Mouse (Mus musculus) right cerebral cortex, postnatal 14 days (tissue): Measurements from ENCODE around the gene Exosc2.

Experiments
- DNase-seq: peaks from one replicate; pipeline ENCODE4 v3.0.0; 2022

Gene Exosc2

GRCm38 (mm10) chr2:31670551-31671035, at the start of gene Exosc2:
TSS of gene Exosc2 (plus strand) at chr2:31670715.
- DNase-seq: peak; percentile 86

- no peak for DNase-seq
These were observed 37.0 kb upstream of the Exosc2 start for GRCm38 (mm10) chr2:31633531-31633930.

- no peak for DNase-seq
These were observed 35.0 kb upstream of the Exosc2 start for GRCm38 (mm10) chr2:31635281-31636137.

- DNase-seq: no peak
These were observed 34.3 kb upstream of the Exosc2 start for GRCm38 (mm10) chr2:31636138-31636741.

- no peak for DNase-seq
These were observed 33.8 kb upstream of the Exosc2 start for GRCm38 (mm10) chr2:31636742-31637141.

GRCm38 (mm10) chr2:31637311-31637710, 33.2 kb upstream of the Exosc2 start:
- DNase-seq: no peak

- peak; percentile 46 for DNase-seq
These were observed 32.7 kb upstream of the Exosc2 start for GRCm38 (mm10) chr2:31637807-31638206.

GRCm38 (mm10) chr2:31638581-31639465, 31.7 kb upstream of the Exosc2 start:
- no peak for DNase-seq

- no peak for DNase-seq
These were observed 31.1 kb upstream of the Exosc2 start for GRCm38 (mm10) chr2:31639466-31639760.

- DNase-seq: no peak
These were observed 30.5 kb upstream of the Exosc2 start, which contains the start of gene Prdm12 for GRCm38 (mm10) chr2:31639901-31640608. TSS of gene Prdm12 (plus strand) at chr2:31640037.

GRCm38 (mm10) chr2:31640609-31641507, 29.7 kb upstream of the Exosc2 start:
- no peak for DNase-seq

GRCm38 (mm10) chr2:31641508-31641830, 29.0 kb upstream of the Exosc2 start:
- no peak for DNase-seq

- no peak for DNase-seq
These were observed 28.6 kb upstream of the Exosc2 start for GRCm38 (mm10) chr2:31641929-31642328.

- DNase-seq: peak; percentile 75
These were observed 16.3 kb upstream of the Exosc2 start for GRCm38 (mm10) chr2:31653971-31654853.

GRCm38 (mm10) chr2:31654854-31655559, 15.5 kb upstream of the Exosc2 start:
- peak; percentile 76 for DNase-seq

GRCm38 (mm10) chr2:31656374-31656773, 14.1 kb upstream of the Exosc2 start:
- no peak for DNase-seq

GRCm38 (mm10) chr2:31662939-31663803, 7.3 kb upstream of the Exosc2 start:
- DNase-seq: no peak

- DNase-seq: no peak
These were observed 6.7 kb upstream of the Exosc2 start for GRCm38 (mm10) chr2:31663804-31664180.

GRCm38 (mm10) chr2:31667332-31667731, 3.2 kb upstream of the Exosc2 start:
- DNase-seq: no peak
